Mouse (Mus musculus): ENCODE measurements around the gene Gm17361. TPM values are rescaled to one million over a fixed set of nuclear protein-coding genes. Genes with fewer than 3 reads are reported as not detected.
"Not testable (repeated sequence)": the region's sequence is repeated elsewhere in the genome, so short reads cannot be mapped to it uniquely, and the experiment has no call there.

The Gm17361 gene
- not detected in 2 replicates for polyA plus RNA-seq (2012)

DNA sequence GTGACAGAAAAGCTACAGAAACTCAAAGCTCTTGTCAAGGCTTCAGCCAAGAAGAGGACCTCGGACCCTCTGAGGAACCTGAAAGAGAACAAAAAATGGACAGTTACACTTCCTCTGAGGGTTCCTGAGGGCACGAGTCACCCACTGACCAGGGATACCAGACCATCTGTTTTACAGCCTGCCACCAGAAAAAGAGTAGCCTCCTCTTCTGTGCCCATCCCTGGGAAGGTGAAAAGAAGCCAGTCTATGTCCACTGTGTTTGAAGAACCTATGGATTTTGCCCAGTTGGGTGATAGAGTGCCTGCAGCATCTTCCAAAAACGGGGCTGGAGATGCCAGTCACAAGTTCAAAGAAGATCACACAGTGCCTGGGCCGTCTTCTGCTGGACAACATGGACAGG lies at the start of gene Gm17361:
Gm17361 (plus strand) TSS at position 301 of the 400 bp plus-strand sequence.
- TF ChIP-seq GATA1 (IDR thresholded peaks at IDR 0.05; ENCODE audit: low read length), result not testable (repeated sequence)

Data from G1E-ER4 (cell line).